Mouse (Mus musculus): ENCODE data around the gene 9030025P20Rik.
"Not testable (repeated sequence)": the region's sequence is repeated elsewhere in the genome, so short reads cannot be mapped to it uniquely, and the experiment has no call there.

- not testable (repeated sequence) for TF ChIP-seq GATA1, TAL1 (IDR thresholded peaks at IDR 0.05; ENCODE audit: low read length)
Measured at GRCm38 (mm10) chr17:14960951-14961556, 17.2 kb upstream of the 9030025P20Rik start, which contains the start of gene Phf10.

Data from erythroblast, embryonic 14.5 days (primary cell).